Mouse (Mus musculus) liver, adult 2 months (tissue): ENCODE results near the gene Prkcsh.

Source experiments
- CTCF ChIP-seq: fragments of 200-500 bp; IDR thresholded peaks from 2 replicates; pipeline ENCODE4 v1.5.1; 2011; ENCODE audit warnings: low read depth, low read length, control low read depth
- POLR2A ChIP-seq: fragments of 200-500 bp; IDR thresholded peaks from 2 replicates; pipeline ENCODE4 v1.6.1; 2011; ENCODE audit warnings: low read length, control low read depth; ENCODE audit not compliant: insufficient read depth; ENCODE audit errors: extremely low read depth

GRCm38 (mm10) chr9:22051958-22052254 is 49.3 kb downstream of the Prkcsh start, which contains the start of gene Elavl3:
- TF ChIP-seq POLR2A (no peak), CTCF (no peak)
